Mouse (Mus musculus) G1E (cell line): Measurements from ENCODE around the gene Dcaf4.

Source experiments
- CTCF ChIP-seq: IDR thresholded peaks from 2 replicates; pipeline ENCODE4 v1.5.1; 2012; ENCODE audit warnings: low read depth, low read length, inconsistent platforms, mixed read lengths
- GATA1 ChIP-seq: IDR thresholded peaks from 2 replicates; pipeline ENCODE4 v1.6.1; 2012; ENCODE audit warnings: borderline replicate concordance, low read length, inconsistent platforms, mixed read lengths
- GATA2 ChIP-seq: IDR thresholded peaks from 2 replicates; pipeline ENCODE4 v1.6.1; 2012; ENCODE audit warnings: low read depth, low read length, inconsistent platforms, borderline replicate concordance
- POLR2AphosphoS5 ChIP-seq: IDR thresholded peaks from 2 replicates; pipeline ENCODE4 v1.6.1; 2012; ENCODE audit warnings: low read depth, low read length, inconsistent platforms; ENCODE audit not compliant: insufficient replicate concordance
- TAL1 ChIP-seq: conservative IDR thresholded peaks from 2 replicates; pipeline ENCODE4 v1.6.1; 2012; ENCODE audit warnings: low read depth, low read length, inconsistent platforms, mixed read lengths

GRCm38 (mm10) chr12:83496736-83497135 lies 23.5 kb upstream of the Dcaf4 start:
- TF ChIP-seq GATA1 = no peak
- TF ChIP-seq CTCF = no peak
- no peak for TF ChIP-seq POLR2AphosphoS5
- TF ChIP-seq TAL1 = no peak
- no peak for TF ChIP-seq GATA2
